Mouse (Mus musculus) cortical plate, adult 2 months (tissue): Measurements from ENCODE around the gene Gstp1.

Experiments
- CTCF ChIP-seq: fragments of 200-500 bp; IDR thresholded peaks from 2 replicates; pipeline ENCODE4 v1.5.1; 2011; ENCODE audit warnings: mild to moderate bottlenecking, control low read depth, low read length; ENCODE audit not compliant: insufficient read depth; ENCODE audit errors: extremely low read depth
- POLR2A ChIP-seq: fragments of 200-500 bp; IDR thresholded peaks from 2 replicates; pipeline ENCODE4 v1.6.1; 2011; ENCODE audit warnings: mild to moderate bottlenecking, low read length, control low read depth; ENCODE audit not compliant: insufficient read depth; ENCODE audit errors: extremely low read depth

DNA sequence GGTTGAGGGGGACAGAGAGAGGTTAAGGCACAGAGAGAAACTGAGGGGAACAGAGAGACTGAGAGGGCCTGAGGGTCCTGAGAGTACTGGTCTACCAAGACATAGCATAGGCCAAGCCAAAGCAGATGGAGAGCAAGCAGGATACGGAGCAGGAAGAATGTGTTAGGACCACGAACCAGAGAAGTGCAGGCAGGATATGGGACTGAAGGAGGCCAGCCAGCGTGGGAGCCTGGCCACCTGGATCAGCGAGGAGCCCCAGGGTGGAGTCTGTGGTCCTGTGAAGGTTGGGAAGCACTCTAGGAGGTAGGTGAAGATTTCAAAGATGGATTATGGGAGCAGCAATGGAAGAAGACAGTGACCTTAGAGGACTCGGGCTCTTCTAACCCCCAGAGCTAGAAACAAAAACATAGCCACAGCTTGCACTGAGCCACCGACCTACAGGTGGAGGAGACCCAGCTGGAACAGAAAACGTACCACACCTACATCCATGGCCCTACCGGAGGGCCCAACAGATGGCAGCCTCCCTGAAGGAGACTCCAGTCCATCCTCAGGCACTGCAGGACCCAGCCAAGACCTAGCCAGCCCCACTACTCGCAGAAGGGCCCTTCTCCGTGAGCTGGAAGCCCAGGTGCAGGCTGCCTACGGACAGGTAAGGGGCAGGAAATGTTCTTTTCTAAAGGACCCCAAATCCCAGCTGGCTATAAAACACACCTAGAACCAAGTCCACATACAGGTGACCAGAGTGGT lies 44.6 kb upstream of the Gstp1 start:
- TF ChIP-seq POLR2A (no peak), CTCF (no peak)
